Mouse (Mus musculus) cerebellum, adult 9-10 months (tissue): ENCODE results near the gene Capsl.

ENCODE experiments used
- DNase-seq: peaks from one replicate; pipeline ENCODE4 v3.0.0; 2022

Capsl gene

DNA sequence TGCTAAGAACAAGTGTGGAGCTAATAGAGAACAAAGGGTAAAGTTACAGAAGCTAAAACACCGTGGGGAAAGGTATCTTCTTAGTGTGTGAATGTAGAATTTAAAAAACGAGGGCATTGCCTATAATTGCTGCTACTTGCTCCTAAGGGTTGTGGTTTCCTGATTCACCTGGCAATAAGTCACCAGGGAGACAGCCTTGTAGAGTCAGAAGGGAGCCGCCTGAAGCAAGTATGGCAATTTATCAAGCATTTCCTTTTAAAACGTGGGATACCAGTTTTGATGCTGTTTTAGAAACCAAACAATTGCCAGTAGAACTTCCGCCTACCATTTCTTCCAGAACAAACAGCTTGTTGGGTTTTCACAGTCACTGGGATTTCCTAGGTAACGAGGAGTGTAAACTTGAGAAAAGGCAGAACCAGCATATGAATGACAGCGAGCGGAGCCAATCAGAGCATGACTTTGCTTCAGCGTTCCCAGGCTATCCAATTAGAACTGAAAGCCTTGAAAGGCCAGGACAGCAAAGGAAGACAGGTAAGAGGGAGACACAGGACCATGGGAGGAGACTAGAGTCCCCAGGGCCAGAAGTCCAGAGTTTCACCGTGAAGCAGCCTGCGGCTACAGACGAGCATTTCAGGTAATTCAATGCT lies at the start of gene Capsl:
Gene Capsl, plus strand, starts transcription at position 495 of the 647 bp plus-strand sequence.
- DNase-seq = no peak

DNA sequence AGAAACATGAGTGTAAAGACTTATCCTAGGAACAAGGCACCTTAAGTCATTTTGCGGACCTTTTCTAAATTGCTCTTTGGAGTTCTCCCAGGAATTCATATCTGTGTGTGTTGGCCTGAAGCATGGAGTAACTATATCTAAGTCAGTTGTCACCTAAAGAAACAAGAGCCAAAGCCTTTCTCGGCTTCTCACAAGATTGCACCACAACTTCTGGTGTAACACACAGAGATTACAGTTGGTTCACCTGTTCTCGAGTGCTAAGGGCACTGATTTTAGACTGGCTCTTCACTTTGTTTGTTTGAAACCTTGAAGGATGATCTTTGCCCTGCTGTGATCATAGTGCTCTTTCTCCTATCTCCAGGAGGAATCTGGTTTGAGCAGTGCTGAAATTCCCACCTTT lies 26.4 kb upstream of the Capsl start:
- DNase-seq = no peak

DNA sequence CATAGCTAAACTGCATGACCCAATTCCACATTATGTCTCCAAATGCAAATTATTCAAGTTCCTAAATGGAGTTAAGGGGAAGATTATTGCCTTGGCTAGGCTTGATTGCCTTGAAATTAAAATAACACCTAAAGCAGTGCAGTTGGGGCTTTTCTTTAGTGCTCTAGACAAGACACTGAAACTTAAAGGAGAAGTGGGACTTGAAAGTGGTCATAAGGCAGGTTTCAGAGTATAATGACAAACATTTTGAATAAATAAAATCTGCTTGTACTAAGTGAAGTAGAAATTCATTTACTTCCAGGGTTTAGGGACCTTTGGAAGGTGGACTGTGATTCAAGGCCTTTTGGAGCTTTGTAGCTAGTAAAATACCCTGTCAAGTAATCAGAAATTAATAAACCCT lies 14.7 kb upstream of the Capsl start:
- no peak for DNase-seq

DNA sequence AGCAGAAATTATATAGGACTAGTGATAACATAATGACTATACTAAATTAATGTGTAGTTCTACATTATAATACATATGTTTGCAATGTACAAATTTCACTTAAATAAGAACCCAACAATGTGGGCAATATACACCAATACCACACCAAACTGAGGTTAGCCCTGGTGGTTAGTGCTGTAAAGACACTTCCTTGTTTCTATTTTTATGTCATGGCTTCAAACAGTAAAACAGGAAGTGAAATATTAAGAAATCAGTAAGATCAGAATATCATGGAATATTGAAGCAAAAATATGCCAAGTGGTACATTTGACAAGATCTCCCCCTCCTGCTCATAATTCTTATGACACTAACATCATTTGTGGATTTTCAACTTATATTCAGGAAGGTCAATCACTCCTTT lies 8.0 kb upstream of the Capsl start:
- no peak for DNase-seq

DNA sequence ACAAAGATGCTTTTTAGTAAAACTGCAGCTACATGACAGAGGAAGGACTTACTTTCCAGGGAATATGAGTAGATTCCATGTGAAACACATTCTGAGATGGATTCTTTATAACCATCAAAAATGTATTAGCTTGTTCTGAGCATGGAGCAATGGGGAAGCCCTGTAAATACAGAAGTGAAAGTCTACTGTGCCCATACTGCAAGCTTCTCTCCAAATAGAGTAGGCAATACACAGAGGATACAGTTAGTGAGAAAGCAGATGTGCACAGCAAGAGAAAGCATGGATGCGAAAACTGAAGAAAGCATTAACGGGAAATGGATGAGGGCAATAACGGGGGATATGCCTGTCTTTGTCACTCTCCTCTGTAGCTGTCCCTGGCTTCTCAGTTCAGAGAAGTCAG lies 6.0 kb upstream of the Capsl start:
- no peak for DNase-seq

DNA sequence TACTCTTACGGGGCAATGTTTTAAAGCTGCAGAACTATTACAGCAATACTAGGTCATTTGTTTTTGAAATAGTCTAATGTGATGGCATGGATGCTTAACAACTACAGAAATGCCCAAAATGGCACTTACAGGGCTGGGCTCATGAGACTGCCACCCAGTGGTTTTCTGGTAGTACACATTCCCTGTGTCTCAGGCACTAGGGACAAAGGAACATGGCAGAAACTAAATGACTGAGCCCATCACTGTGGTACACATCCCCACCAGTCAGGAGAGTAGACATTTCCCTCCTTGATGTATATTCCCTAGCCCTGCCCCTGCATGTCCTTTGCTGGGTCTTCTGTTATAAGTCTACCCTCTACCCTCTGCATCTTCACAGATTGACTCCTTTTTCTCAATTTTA lies 16.2 kb downstream of the Capsl start:
- DNase-seq = no peak

DNA sequence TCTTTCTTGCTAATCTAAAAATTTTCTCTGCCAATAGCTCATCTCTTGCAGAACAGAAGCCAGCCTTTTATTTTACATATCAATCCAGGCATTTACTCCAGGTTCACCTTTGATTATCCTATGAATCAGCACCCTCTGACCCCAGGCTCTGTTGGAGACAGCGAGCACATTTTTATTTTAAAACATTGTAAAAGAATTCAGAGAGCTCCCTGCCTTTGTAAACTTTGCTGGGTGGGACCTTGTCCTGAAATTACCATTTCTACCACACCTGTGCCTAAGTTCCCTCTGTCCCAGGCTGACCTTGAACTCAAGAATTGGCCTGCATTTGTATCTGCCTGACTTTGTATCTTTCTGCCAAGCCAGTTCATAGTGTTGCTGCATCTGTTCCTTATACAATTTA lies 17.0 kb downstream of the Capsl start:
- DNase-seq = no peak

DNA sequence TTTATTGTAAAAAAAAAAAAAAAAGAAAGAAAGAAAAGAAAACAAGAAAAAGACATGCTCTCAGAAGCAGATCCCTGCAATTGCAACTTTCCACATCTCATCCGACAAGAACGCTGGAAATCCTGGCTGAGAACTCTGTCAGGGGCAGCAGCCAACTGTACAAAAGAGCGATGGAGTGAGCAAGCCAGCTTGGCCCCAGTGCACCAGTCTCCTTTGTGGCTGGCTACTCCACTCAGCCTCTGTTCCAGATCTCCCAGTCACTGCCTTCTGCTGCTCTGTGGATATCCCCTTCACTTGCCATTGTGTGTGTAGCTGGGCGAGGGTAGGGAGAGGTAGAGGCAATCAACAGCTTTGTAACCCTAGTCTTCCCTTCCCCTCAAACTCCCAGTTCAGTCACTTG lies 18.4 kb downstream of the Capsl start:
- DNase-seq = no peak

DNA sequence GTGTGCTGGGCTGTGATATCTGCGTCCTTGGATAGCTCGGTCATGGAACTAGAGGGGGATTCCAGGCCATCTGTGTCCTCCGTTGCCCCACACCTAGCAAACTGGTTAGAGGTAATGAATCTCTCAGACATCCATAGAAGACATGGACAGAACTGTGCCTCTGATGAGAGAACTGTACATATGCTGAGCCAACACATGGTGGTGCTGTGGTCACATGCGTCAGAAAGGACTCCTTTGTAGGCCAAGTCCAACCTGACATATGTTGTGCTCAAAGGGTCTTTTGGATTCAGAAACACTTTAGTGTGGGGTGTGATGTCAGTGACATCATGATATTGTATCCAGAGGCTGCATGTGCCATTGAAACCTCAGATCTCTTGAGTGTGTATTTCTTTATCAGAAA lies 19.4 kb downstream of the Capsl start:
- peak; percentile 4 for DNase-seq

DNA sequence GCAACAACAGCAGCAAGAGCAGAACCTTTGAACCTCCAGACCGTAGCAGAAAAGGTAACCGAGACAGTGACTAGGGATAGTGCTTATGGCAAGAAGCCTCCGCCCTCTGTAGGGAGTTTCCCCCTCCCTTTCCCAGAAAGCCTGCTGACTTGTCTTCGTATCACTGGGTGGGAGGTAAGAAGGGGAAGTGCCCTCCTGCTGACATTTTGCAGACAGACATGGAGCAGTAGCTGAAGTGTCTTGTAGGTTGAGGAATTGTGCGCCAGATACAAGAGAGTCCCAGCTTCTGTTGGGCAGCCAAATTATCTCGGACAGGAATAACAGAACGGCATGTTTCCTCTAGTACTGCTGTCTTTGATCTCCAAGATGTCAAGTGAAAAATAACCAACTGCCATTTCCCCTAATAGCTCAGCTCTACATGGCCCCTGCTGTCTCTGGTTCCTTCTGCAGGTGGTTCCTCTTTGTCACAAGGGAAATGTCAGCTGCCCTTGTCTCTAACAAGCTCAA lies 27.7 kb downstream of the Capsl start:
- no peak for DNase-seq

DNA sequence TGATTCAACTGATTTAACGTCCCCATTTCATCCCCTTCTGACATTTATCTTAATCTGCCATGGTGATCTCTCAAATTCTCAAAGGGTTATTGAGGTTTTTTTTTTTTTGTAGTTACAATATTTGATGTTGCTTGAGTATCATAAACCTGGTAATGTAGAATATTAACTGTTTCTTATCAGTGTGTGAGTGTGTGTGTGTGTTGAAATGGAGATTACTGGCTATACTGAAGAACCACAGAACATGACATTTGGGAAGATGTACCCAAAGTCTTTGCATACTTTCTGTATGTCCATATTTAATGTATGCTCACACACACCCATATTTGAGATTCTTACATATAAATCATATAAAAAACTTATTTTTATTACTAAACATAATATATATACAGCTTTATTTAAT lies 28.2 kb downstream of the Capsl start:
- no peak for DNase-seq

DNA sequence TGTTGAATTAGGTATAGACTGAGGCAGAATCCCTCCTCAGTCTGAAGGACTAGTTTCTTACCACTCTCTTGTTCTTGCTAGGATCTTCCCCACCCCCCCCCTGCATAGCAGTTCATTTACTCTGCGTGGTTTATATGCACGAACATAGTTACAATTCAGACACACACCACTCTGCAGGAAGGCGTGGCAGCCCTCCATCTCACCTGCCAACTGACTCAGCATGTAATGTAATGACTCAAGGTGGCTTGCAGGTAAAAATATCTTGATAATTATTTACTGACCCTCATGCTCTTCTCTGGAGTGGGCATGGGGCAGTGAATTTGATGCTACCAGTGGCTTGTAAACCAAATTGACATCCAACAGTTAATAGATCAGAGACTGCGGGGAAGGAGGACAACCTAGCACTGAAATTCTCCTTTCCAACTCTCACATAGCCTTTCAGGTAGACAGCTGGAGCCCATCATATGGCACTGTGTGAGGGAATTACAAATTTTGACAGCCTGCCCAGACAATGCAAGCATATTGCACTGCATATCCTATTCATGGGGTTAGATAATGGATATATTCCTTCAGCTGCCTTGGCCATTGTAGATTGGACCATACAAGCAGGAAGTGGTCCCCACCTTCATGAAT lies 35.3 kb downstream of the Capsl start:
- peak; percentile 57 for DNase-seq

DNA sequence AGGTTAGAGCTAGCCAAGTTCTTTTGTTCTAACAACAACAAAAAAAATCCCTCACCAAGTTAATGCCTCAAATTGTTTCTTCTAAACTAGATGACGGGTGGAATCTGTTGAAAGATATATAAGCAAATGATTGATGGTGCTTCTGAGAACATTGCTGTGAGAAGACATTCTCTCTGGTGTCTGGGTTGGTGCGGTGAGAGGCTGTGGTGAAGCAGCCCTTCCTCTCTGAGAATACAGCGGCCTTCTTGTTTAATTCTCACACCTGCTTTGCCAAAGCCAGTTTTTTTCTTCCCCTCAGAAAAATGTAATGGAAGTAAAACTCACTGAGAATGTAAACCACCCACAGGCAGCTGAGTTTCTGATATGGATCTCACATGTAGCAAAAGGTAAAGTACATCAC lies 36.3 kb downstream of the Capsl start:
- no peak for DNase-seq

DNA sequence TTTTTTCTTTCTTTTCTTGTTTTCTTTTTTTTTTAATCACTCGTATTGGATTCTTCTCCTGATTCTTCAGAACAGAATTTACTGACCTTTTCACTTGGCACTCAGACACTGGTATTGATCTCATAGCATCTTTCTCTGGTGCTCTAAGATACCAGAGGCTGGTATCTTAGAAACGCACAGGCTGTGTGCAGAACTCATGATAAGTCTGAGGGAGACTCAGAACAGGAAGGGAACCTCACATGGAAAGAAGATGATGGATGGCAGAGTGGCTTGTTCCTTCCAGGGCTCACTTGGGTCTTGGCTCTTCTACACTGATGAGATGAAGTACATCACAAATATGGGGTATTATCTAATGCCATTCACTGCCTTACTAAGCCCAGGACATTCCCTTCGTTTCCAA lies 36.8 kb downstream of the Capsl start:
- DNase-seq = no peak

DNA sequence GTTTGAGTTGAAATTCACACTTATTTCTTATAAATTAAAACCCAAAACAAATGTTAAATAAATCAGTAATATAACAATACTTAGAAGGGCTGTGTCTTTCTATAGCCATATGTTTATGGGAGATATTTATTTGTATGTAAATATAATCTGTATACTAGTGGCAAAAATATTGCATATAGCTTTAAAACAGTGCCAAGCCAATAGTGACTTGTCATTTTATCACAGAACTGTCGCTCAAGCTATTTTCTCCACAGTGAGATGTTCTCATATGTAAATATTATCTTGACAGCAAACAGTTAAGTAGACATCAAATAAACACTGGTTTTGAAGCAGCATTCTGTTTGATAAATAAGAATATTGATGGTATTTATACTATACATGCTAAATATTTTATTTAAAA lies 37.4 kb downstream of the Capsl start:
- no peak for DNase-seq

DNA sequence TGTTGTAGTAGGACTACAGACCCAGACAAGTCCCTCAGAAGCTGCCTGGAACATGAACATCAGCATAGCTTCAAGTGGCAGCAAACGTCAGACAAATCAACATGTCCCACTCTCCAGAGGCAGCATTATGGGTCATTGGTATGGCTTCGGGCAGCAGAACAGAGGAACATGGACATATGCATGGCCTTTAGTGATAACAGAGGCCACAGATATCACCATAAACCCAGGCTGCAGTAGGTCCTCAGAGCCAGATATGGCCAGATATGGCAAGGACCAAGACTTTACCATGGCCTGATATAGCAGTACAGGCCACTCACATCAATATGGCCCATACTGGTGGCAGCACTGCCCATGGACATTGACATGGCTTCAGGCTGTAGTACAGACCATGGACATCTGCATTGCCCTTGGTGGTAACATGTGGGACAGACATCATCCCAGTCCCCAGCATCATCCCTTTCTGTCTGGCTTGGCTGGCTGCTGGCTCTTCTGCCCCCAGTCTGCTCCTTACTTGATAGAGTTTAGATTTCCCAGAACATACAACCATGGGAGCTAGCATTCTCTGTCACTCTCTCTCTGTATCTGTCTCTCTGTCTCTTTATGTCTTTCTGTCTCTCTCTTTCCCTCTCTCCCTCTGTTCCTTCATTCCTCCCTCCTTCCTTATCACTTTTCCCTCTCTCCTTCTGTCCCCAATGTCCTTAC lies 53.7 kb downstream of the Capsl start:
- no peak for DNase-seq

DNA sequence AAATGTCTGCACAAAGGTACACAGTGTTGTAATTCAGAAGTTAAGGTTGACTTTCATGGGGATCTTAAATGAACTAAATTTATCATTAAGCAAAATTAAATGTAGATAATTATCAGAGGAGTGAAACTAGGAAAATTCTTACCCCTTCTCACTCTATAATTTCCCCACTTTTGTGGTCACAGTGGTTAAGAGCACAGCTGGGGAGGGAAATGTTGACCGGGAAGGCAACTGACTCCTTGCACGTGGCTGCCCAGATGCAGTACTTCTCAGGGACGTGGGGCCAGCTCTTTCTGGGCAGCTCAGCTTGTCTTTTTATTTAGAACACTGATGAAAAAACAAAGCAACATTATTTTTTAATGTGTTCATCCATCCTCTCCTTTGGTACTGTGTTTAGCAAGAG lies 56.2 kb downstream of the Capsl start:
- DNase-seq = no peak
